Mouse (Mus musculus): ENCODE results near the gene Stx8.

The Stx8 gene

GRCm38 (mm10) chr11:68083562-68083961 lies 117.6 kb downstream of the Stx8 start:
- in situ Hi-C loops (cut with MseI, MboI) = no loop called here

DNA sequence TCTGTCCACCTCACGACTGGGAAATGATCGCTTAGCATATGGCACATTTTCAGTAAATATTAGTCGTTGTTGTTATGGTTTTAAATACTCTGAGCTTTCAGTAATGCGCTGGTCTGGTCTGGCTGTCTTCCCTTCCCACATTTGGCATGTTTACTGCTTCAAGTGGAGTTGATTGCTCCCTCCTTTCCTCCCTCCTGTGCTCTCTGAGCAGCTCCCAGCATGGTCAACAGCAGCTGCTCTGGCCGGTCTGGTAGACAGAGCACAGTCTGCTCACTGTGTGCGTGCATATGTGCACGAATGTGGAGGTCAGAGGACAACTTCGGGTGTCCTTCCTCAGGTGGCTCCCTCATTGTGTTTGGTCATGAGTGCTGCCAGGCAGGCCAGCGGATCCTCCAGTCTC lies 120.2 kb downstream of the Stx8 start:
- in situ Hi-C loops (cut with MseI, MboI) = no loop called here

GRCm38 (mm10) chr11:68089426-68089825 lies 123.4 kb downstream of the Stx8 start:
- in situ Hi-C loops (cut with MseI, MboI) = no loop called here

GRCm38 (mm10) chr11:68089885-68090592 lies 124.0 kb downstream of the Stx8 start:
- in situ Hi-C loops (cut with MseI, MboI) = no loop called here

DNA sequence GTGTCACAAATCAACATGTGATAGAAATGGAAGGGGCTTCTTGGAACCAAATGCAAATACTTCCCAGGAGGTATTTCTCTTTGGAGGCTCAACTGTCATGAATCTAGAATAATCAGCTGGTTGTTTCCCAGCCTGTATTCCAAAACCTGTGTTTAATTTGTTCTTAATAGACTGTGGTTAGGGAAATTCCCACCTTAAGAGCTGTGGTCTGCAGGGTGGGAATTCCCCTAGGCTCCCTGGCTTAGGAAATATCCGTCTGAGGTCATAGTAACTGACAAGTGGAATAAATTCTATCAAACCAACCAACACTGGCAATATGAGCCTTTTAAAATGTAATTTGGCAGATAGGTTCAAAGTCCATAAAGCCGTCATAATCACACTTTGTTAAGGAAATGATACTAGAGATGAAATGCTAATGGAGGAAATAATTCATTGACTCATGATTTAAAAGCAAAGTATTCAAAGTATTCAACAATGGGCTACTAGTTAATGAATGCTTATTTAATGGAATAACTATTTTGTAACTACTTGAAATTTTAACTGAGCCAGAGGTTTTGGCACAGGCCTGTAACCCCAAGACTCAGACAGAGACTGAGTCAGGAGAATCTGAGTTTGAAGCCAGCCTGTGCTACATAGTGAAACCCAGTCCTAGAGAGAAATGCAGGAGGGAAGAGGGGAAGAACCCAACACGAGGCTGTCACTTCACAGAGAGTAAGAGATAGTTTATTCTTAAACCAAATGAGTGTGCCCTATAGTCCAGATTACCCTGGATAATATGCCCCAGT lies 126.2 kb downstream of the Stx8 start:
- in situ Hi-C loops (cut with MseI, MboI) = no loop called here

GRCm38 (mm10) chr11:68101598-68101997 lies 135.6 kb downstream of the Stx8 start:
- in situ Hi-C loops (cut with MseI, MboI) = no loop called here

- in situ Hi-C loops (cut with MseI, MboI) = no loop called here
Measured at GRCm38 (mm10) chr11:68103480-68103879, 137.5 kb downstream of the Stx8 start.

GRCm38 (mm10) chr11:68106053-68106452 lies 140.1 kb downstream of the Stx8 start:
- in situ Hi-C loops (cut with MseI, MboI) = no loop called here

DNA sequence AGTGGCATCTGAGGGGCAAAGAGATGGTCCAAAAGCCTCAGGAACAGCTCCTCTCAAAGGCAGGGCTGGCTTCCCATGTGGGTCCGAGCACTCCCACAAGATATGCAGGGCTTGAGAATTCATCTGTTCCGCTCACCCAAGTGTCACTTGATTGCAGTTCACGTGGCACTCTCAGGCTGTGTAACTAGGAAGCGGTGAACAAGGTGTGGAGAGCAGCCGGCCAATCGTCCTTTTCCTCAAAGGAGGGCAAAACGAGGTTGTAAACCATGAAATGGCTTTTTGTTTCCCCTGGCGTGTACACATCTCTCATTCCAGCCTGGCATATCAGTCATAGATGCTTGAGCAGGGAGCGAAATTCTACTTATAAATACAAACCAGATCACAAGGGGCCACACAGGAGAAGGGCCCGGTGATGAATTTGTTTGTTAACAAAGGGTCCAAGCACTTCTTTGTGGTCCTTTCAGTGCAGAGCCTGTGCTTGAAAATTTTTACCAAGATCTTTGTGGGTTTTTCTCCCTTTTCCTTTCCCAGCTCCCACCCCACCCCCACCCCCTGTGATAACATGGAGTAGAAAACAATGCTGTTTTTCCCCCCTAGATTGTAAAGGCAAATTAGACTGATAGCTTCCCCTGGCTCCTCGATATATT lies 147.6 kb downstream of the Stx8 start:
- in situ Hi-C loops (cut with MseI, MboI) = no loop called here

- in situ Hi-C loops (cut with MseI, MboI) = no loop called here
Measured at GRCm38 (mm10) chr11:68114202-68114601, 148.2 kb downstream of the Stx8 start.

DNA sequence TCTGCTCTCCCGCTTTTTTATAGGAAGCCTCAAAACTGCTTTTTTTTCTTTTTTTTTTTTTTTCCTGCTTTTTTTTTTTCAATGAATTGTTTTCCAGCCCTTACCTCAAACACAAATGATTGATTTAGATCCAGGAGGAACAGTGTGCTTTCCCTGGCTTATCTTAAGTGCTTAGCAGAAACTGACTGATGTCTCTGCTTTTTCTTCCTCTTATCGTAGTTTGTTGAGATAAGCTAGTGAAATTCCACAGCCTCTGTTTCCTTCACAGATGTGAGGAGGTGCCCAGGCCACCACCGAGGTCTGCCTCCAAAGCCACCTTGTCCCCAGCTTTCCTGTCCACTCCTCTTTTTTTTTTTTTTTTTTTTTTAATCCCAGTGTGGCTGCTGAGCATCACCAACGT lies 150.2 kb downstream of the Stx8 start:
- in situ Hi-C loops (cut with MseI, MboI) = no loop called here

- in situ Hi-C loops (cut with MseI, MboI) = no loop called here
Measured at GRCm38 (mm10) chr11:68117878-68118660, 152.1 kb downstream of the Stx8 start.

DNA sequence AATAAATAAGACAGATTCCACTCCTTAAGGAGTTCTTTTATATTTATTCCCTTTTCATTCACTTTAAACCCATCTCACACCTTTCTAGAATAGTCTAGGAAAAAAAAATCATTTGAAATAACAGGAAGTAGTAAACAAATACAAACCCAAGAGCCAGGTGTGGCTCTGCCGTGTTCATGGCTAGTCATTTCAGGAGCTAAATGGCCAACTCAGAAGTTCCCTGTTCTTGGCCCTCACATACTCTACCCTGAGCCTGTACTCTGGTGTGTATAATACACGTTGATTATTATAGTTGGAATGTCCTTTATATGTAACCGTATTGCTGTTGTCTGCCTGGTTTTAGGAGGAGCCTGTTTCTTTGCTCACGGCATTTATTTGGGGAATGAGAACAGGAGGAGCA lies 152.7 kb downstream of the Stx8 start:
- in situ Hi-C loops (cut with MseI, MboI) = no loop called here

DNA sequence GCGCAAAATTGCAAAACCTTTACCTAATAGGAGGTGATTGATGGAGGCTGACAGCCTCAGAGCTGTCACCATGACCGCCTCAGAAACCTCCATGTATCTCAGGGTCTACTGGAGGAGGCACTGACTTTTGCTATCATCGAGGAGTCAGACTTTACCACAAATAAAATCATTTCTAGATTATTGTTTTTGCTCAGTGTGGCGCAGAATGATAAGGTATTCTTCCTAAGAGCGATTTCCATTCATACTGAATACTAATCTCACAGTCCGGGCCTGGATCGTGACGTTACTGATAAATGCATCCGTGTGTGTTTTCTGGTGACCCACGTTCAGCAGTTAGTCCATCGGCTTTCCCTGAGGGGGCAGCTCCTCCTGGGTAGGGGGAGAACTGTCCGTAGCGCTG lies 153.1 kb downstream of the Stx8 start:
- in situ Hi-C loops (cut with MseI, MboI) = no loop called here

DNA sequence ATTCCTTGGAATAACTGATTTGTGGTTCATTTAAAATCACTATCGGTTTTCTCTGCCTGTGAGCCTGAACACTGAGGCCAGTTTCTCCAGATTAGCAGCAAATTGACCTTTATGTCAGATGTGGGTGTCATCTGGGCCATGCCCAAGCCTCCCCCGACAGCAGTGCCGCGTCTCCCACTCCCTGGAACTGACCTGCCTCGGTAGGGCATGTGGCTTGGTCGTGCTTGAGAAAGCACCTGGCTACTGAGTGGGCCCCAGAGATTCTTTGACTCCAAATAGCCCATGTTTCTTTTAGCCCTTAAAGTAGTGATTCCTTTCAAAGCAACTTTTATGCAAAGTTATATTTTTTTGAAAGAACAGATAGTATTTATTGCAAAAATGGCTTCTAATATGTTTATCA lies 155.3 kb downstream of the Stx8 start:
- in situ Hi-C loops (cut with MseI, MboI) = no loop called here

DNA sequence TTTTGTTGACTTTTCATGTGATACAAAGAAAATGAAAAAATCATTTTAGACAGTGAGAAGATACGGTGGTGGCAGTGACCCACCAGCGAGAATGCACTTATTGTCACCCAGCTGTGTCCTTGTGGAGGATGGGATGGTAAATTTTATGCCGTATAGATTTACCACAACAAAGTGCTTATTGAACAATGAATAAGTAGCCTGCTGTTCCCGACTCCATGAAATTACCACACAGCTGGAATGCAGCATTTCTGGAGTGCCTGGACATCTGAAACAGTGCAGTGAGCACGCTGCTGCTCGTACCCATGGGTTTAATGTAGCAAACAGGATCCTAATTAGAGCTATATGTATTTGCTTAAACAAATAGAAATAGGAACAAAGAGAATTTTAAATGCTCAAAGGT lies 155.7 kb downstream of the Stx8 start:
- in situ Hi-C loops (cut with MseI, MboI) = no loop called here

DNA sequence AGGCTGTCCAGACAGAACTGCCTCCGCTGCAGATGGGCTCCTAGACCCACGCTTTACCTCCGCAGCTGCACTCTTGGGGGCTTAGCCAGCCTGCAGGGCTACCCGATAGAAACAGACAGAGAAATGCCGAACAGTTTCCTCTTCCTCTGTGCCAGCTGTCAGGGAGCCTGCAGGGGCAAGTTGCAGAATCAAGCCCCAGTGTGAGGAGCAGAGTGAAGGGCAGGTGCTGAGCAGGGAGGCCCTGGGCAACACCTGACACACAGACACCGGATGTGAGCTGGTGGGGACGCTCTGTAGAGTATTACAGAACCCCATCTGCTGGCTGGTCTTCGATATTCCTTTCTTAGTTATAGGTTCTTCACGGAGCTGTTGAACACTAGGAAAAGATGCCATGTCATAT lies 160.1 kb downstream of the Stx8 start:
- in situ Hi-C loops (cut with MseI, MboI) = no loop called here

DNA sequence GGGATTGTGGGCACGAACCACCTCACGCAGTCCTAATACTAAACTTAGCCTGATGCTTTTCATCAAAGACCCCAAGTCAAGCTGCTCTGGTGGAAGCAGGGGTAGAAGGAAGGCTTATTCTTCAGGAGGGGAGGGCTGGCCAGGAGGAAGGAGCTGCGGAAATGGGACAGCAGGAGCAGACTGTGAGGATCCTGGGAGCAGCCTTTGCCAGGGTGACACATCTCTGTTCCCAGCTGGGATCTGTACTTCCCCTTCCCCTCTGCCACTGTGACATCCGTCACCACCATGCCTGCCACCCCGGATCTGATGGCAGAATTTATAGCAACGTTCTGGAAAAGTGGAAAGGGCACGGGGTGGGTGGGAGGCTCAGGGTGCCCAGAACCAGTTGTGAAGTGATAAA lies 168.5 kb downstream of the Stx8 start:
- in situ Hi-C loops (cut with MseI, MboI) = no loop called here

GRCm38 (mm10) chr11:68135350-68135749 lies 169.4 kb downstream of the Stx8 start:
- in situ Hi-C loops (cut with MseI, MboI) = no loop called here

DNA sequence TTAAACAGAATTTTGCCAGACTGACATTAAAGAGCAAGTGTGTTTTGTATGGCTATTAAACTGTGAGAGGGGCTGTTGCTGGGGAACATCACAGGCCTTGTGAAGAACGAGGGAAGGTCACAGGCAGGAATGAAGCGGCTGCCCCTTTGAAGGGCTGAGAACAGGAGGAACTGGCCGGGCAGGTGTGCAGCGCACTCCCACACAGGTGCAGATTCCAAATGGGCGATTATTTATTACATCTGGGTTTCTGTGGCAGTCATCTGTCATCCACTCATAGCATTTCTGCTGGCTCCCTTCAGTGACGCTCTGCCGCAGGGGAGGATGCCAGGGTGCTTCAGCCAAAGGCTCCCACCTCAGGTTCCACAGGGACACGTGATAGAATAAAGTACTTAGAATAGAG lies 170.7 kb downstream of the Stx8 start:
- in situ Hi-C loops (cut with MseI, MboI) = no loop called here

- in situ Hi-C loops (cut with MseI, MboI) = no loop called here
Measured at GRCm38 (mm10) chr11:68142296-68142695, 176.3 kb downstream of the Stx8 start.
